Comparison of ENCODE assay signal across 14 mouse cellular contexts in the genomic region with DNA sequence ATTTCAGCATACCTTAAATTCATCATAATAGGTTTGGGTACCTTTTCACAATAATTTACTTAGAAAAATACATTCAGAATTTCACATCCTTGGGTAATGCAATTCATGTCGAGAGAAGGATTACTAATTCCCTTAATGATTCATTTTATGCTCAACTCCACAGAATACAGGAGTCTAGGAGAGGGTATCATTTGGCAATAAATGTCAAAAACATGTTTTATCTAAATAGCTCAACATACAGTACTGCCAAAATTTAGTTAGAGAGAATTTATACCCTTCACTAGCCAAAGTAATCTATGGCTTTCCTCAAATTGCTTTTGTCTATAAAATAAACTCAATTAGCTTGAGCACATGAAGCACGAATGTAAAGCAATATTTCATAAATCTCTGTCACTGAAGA.
"Had no signal": no experiment of that assay in that cellular context is flagged by ENCODE, and none has a peak within 500 bp of the region (broad histone marks: within the 10 kb centered on the region; RNA-seq: fewer than 3 reads in every experiment).

No protein-coding gene starts in this region.

- H3K9ac ChIP-seq: stomach, embryonic 15.5 days had no signal

- H3K4me1 ChIP-seq: stomach, embryonic 15.5 days had no signal

- H3K4me3 ChIP-seq: stomach, embryonic 15.5 days had no signal

- H3K27ac ChIP-seq: stomach, embryonic 15.5 days; stomach, postnatal 0 days had no signal

- DNase-seq: retina, postnatal 1 day; right cerebral cortex, adult 18-20 months; right cerebral cortex, postnatal 14 days; right cerebral cortex, postnatal 25 days; right cerebral cortex, postnatal 4 days; spleen, adult 18-20 months; thymus, adult 18-20 months; thymus, adult 2 months; thymus, postnatal 14 days; thymus, postnatal 25 days; thymus, postnatal 36 days; thymus, postnatal 4 days had no signal

- H3K36me3 ChIP-seq: stomach, embryonic 15.5 days had no signal

- H3K9me3 ChIP-seq: stomach, embryonic 15.5 days had no signal

- H3K4me2 ChIP-seq: stomach, embryonic 15.5 days had no signal

- H3K27me3 ChIP-seq: stomach, embryonic 15.5 days had no signal
